Mouse (Mus musculus) embryonic fibroblast, embryonic 13.5 days (primary cell): ENCODE measurements at regions not wholly inside any gene's neighbourhood (a gene's known extent, or its start where the extent isn't known, plus 50 kb on each side); places are given as distances from the start of the nearest gene placed in this dataset.

Experiments
- CTCF ChIP-seq: IDR thresholded peaks from 2 replicates; pipeline ENCODE4 v1.5.1; 2011; ENCODE audit warnings: mild to moderate bottlenecking, control low read depth, low read length, moderate library complexity, borderline replicate concordance; ENCODE audit not compliant: insufficient read depth
- POLR2A ChIP-seq: IDR thresholded peaks from 2 replicates; pipeline ENCODE4 v1.6.1; 2011; ENCODE audit warnings: low read depth, mild to moderate bottlenecking, control low read depth, low read length, moderate library complexity

- TF ChIP-seq POLR2A (no peak), CTCF (no peak)
Measured at GRCm38 (mm10) chr8:91997892-91998189, 196.0 kb upstream of the Irx3 start.
